In the genomic region with DNA sequence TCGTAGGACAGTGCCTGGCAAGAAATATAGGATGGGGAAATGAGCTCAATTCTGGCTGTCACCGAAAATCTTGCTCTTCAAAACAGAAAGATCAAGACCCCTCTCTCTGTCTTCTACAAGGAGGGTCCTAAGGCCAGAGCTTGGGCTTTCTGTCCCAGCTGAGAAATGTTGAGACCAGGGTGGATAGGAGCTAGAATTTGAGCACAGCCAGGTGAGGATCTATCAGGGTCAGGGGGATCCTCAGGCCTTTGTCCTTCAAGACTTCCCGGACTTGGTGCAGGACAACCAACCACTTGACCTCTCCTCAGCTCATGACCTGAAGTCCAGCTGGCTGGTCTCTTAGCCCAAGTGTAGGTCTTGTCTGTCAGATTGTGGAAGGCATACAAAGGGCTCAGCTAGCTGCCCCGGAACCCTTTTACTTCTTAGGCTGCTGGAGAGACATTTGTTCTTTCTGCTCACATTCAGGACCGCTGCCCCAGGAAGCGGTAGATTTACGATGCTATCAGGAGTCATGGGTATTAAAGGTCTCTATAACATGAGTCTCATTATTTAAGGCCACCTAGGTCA, we compare ENCODE assay signal across 9 mouse cellular contexts. TPM values are rescaled to one million over a fixed set of nuclear protein-coding genes. Genes with fewer than 3 reads are reported as not detected.
DNase-seq lines count a peak whose midpoint lies in the region; ATAC-seq and TF ChIP-seq lines count a peak whose summit lies in the region.
"Had no signal": no experiment of that assay in that cellular context is flagged by ENCODE, and none has a peak within 500 bp of the region (broad histone marks: within the 10 kb centered on the region; RNA-seq: fewer than 3 reads in every experiment).

No protein-coding gene starts in this region.

- peaks cover 35% of the 10 kb centered on the region for H3K36me3 ChIP-seq in heart, embryonic 15.5 days
- H3K36me3 ChIP-seq in midbrain, postnatal 0 days (ENCODE audit: insufficient read depth, low read length): peaks cover 35% of the 10 kb centered on the region
- peaks cover 44% of the 10 kb centered on the region for H3K36me3 ChIP-seq in midbrain, embryonic 13.5 days
- H3K36me3 ChIP-seq in limb, embryonic 10.5 days: peaks cover 34% of the 10 kb centered on the region

- H3K27me3 ChIP-seq in heart, embryonic 15.5 days: no peaks in the 10 kb centered on the region
- H3K27me3 ChIP-seq in midbrain, postnatal 0 days (ENCODE audit: insufficient read depth, low read length): no peaks in the 10 kb centered on the region
- H3K27me3 ChIP-seq in midbrain, embryonic 13.5 days: no peaks in the 10 kb centered on the region
- no peaks in the 10 kb centered on the region for H3K27me3 ChIP-seq in limb, embryonic 10.5 days (ENCODE audit: low read depth, poor library complexity, severe bottlenecking)

- no peak overlapping the region for H3K9ac ChIP-seq in heart, embryonic 15.5 days
- 0 out of 2 replicates have a peak overlapping the region, but pooled peaks have one; percentile 44 for H3K9ac ChIP-seq in midbrain, postnatal 0 days (replicated peaks; ENCODE audit: low read length, poor library complexity, severe bottlenecking)
- no peak overlapping the region for H3K9ac ChIP-seq in midbrain, embryonic 13.5 days (replicated peaks)

- 55% methylated on average over 7 of the region's 7 CpGs for WGBS in heart, embryonic 15.5 days
- 58% methylated on average over 7 of the region's 7 CpGs for WGBS in midbrain, postnatal 0 days
- 55% methylated on average over 7 of the region's 7 CpGs for WGBS in midbrain, embryonic 13.5 days
- WGBS in limb, embryonic 10.5 days: 39% methylated on average over 7 of the region's 7 CpGs

- no peak for DNase-seq in heart, postnatal 36 days
- DNase-seq in midbrain, postnatal 0 days (ENCODE audit: low spot score): no peak
- peak; percentile 43 for DNase-seq in limb, embryonic 10.5 days (ENCODE audit: low spot score)
- DNase-seq in thymus, postnatal 25 days: peak; percentile 59
- DNase-seq in lung, postnatal 14 days: no peak
- no peak for DNase-seq in lung, postnatal 4 days

- H3K4me1 ChIP-seq in heart, embryonic 15.5 days (replicated peaks): peaks cover 25% of the 10 kb centered on the region
- H3K4me1 ChIP-seq in midbrain, postnatal 0 days (ENCODE audit: insufficient read depth, low read length): no peaks in the 10 kb centered on the region
- H3K4me1 ChIP-seq in midbrain, embryonic 13.5 days (replicated peaks): peaks cover 34% of the 10 kb centered on the region
- H3K4me1 ChIP-seq in limb, embryonic 10.5 days: peaks cover 50% of the 10 kb centered on the region

- intact Hi-C loops in heart, postnatal 36 days (cut with DNase I): loop anchor here (2.0 kb wide), 1 partner anchor 61 kb away; no protein-coding TSS in a partner anchor

- no peak for ATAC-seq in heart, embryonic 15.5 days (replicated peaks; ENCODE audit: insufficient number of reproducible peaks, insufficient read depth, low FRiP score, low read depth)
- no peak for ATAC-seq in midbrain, postnatal 0 days (ENCODE audit: low FRiP score)
- ATAC-seq in midbrain, embryonic 13.5 days: no peak

- peak overlapping the region; percentile 10; the same call in 1 of the 2 replicates for H3K4me2 ChIP-seq in heart, embryonic 15.5 days
- no peak overlapping the region for H3K4me2 ChIP-seq in midbrain, postnatal 0 days (ENCODE audit: low read depth, low read length, poor library complexity, severe bottlenecking)
- no peak overlapping the region for H3K4me2 ChIP-seq in midbrain, embryonic 13.5 days (replicated peaks)

- no peaks in the 10 kb centered on the region for H3K9me3 ChIP-seq in heart, embryonic 15.5 days (replicated peaks)
- no peaks in the 10 kb centered on the region for H3K9me3 ChIP-seq in midbrain, postnatal 0 days (ENCODE audit: low read length)
- H3K9me3 ChIP-seq in midbrain, embryonic 13.5 days: no peaks in the 10 kb centered on the region
- H3K9me3 ChIP-seq in limb, embryonic 10.5 days (replicated peaks): no peaks in the 10 kb centered on the region

- no peak overlapping the region for H3K4me3 ChIP-seq in heart, embryonic 15.5 days
- no peak overlapping the region for H3K4me3 ChIP-seq in midbrain, postnatal 0 days (ENCODE audit: low read depth, low read length)
- no peak overlapping the region for H3K4me3 ChIP-seq in midbrain, embryonic 13.5 days (replicated peaks)
- H3K4me3 ChIP-seq in limb, embryonic 10.5 days: peak overlapping the region; percentile 32

- TF ChIP-seq CTCF in midbrain, postnatal 0 days (IDR thresholded peaks at IDR 0.05): no peak

- H3K27ac ChIP-seq in heart, embryonic 15.5 days: peak overlapping the region; percentile 50; the same call in 1 of the 2 replicates
- H3K27ac ChIP-seq in midbrain, postnatal 0 days (ENCODE audit: low read depth, low read length): no peak overlapping the region
- H3K27ac ChIP-seq in midbrain, embryonic 13.5 days: no peak overlapping the region
- H3K27ac ChIP-seq in limb, embryonic 10.5 days: peak overlapping the region; percentile 83

RNA-seq across cellular contexts. Expression of gene Ctcf, which starts 12.6 kb away (rescaled TPM):
- 64.5 and 77.1 TPM in 2 replicates for polyA plus RNA-seq in heart, embryonic 15.5 days (2015; fragmentation: Nextera tagmentation; extraction: Ambion mirVana)
- total RNA-seq in heart, postnatal 36 days (2021): 10 to 100 TPM; 40.0 to 43.0 TPM
- total RNA-seq in midbrain, postnatal 0 days (2014; rRNA removed): 40.2 and 44.2 TPM in 2 replicates
- polyA plus RNA-seq in midbrain, postnatal 0 days (2015; fragmentation: Nextera tagmentation; extraction: Ambion mirVana): 73.0 and 81.9 TPM in 2 replicates
- polyA plus RNA-seq in midbrain, embryonic 13.5 days (2015; fragmentation: Nextera tagmentation; extraction: Ambion mirVana): 135 and 136 TPM in 2 replicates
- 132 and 157 TPM in 2 replicates for polyA plus RNA-seq in limb, embryonic 10.5 days (2016; fragmentation: Nextera tagmentation; extraction: Ambion mirVana)

RNA-seq across cellular contexts. Expression of gene Agrp, which starts 13.4 kb away (rescaled TPM):
- 0.24 and 0.29 TPM in 2 replicates for polyA plus RNA-seq in heart, embryonic 15.5 days (2015; fragmentation: Nextera tagmentation; extraction: Ambion mirVana)
- total RNA-seq in heart, postnatal 36 days (2021): not detected
- not detected in 2 replicates for total RNA-seq in midbrain, postnatal 0 days (2014; rRNA removed)
- polyA plus RNA-seq in midbrain, postnatal 0 days (2015; fragmentation: Nextera tagmentation; extraction: Ambion mirVana): 3.2 and 7.6 TPM in 2 replicates
- 0.80 and 1.1 TPM in 2 replicates for polyA plus RNA-seq in midbrain, embryonic 13.5 days (2015; fragmentation: Nextera tagmentation; extraction: Ambion mirVana)
- polyA plus RNA-seq in limb, embryonic 10.5 days (2016; fragmentation: Nextera tagmentation; extraction: Ambion mirVana): 0.39 and 0.69 TPM in 2 replicates
- total RNA-seq: layer of hippocampus, adult 18-20 months had no signal

RNA-seq across cellular contexts. Expression of gene Ripor1, which starts 18.7 kb away (rescaled TPM):
- 27.9 and 36.5 TPM in 2 replicates for polyA plus RNA-seq in heart, embryonic 15.5 days (2015; fragmentation: Nextera tagmentation; extraction: Ambion mirVana)
- total RNA-seq in heart, postnatal 36 days (2021): 10 to 100 TPM; 53.0 to 53.8 TPM
- total RNA-seq in midbrain, postnatal 0 days (2014; rRNA removed): 12.6 and 16.1 TPM in 2 replicates
- polyA plus RNA-seq in midbrain, postnatal 0 days (2015; fragmentation: Nextera tagmentation; extraction: Ambion mirVana): 32.6 and 32.7 TPM in 2 replicates
- polyA plus RNA-seq in midbrain, embryonic 13.5 days (2015; fragmentation: Nextera tagmentation; extraction: Ambion mirVana): 22.6 and 25.9 TPM in 2 replicates
- 17.5 and 18.0 TPM in 2 replicates for polyA plus RNA-seq in limb, embryonic 10.5 days (2016; fragmentation: Nextera tagmentation; extraction: Ambion mirVana)

RNA-seq across cellular contexts. Expression of gene Atp6v0d1, which starts 57.9 kb away (rescaled TPM):
- polyA plus RNA-seq in heart, embryonic 15.5 days (2015; fragmentation: Nextera tagmentation; extraction: Ambion mirVana): 50.0 and 63.3 TPM in 2 replicates
- total RNA-seq in heart, postnatal 36 days (2021): 10 to 100 TPM; 51.7 to 53.4 TPM
- total RNA-seq in midbrain, postnatal 0 days (2014; rRNA removed): 214 and 238 TPM in 2 replicates
- 272 and 300 TPM in 2 replicates for polyA plus RNA-seq in midbrain, postnatal 0 days (2015; fragmentation: Nextera tagmentation; extraction: Ambion mirVana)
- polyA plus RNA-seq in midbrain, embryonic 13.5 days (2015; fragmentation: Nextera tagmentation; extraction: Ambion mirVana): 177 and 182 TPM in 2 replicates
- 58.3 and 68.6 TPM in 2 replicates for polyA plus RNA-seq in limb, embryonic 10.5 days (2016; fragmentation: Nextera tagmentation; extraction: Ambion mirVana)

Comparison
In these comparisons a context has a peak if more than half of its experiments do, and no peak if none do; other contexts are left out.
1. H3K27ac ChIP-seq: peak in heart, embryonic 15.5 days (single experiment) and limb, embryonic 10.5 days (single experiment); none in midbrain, postnatal 0 days (single experiment) and midbrain, embryonic 13.5 days (single experiment).
2. DNase-seq: peak in limb, embryonic 10.5 days (single experiment) and thymus, postnatal 25 days (single experiment); none in heart, postnatal 36 days (0 of 2), midbrain, postnatal 0 days (single experiment), lung, postnatal 14 days (single experiment) and lung, postnatal 4 days (0 of 2).